In genomic region chr16:45774813-45775212, GRCm38 (mm10) we compare ENCODE assay signal across 18 mouse cellular contexts. TPM values are rescaled to one million over a fixed set of nuclear protein-coding genes. Genes with fewer than 3 reads are reported as not detected.
"Had no signal": no experiment of that assay in that cellular context is flagged by ENCODE, and none has a peak within 500 bp of the region (broad histone marks: within the 10 kb centered on the region; RNA-seq: fewer than 3 reads in every experiment).

No protein-coding gene starts in this region.

- H3K4me2 ChIP-seq: liver, embryonic 13.5 days; liver, embryonic 15.5 days; lung, embryonic 15.5 days; midbrain, embryonic 12.5 days; stomach, embryonic 15.5 days had no signal

- DNase-seq: liver, embryonic 13.5 days; liver, postnatal 0 days; lung, adult 2 months; lung, postnatal 14 days; lung, postnatal 36 days; midbrain, embryonic 14.5 days; right cerebral cortex, postnatal 14 days; thymus, adult 2 months; thymus, postnatal 25 days; thymus, postnatal 4 days had no signal

- H3K4me1 ChIP-seq: liver, embryonic 13.5 days; liver, embryonic 15.5 days; lung, embryonic 15.5 days; megakaryocyte, embryonic 14.5 days; midbrain, embryonic 12.5 days; stomach, embryonic 15.5 days had no signal

- H3K9ac ChIP-seq: liver, embryonic 13.5 days; liver, embryonic 15.5 days; liver, postnatal 0 days; lung, embryonic 15.5 days; midbrain, embryonic 12.5 days; stomach, embryonic 15.5 days had no signal

- H3K27me3 ChIP-seq: liver, embryonic 13.5 days; liver, embryonic 15.5 days; lung, embryonic 15.5 days; megakaryocyte, embryonic 14.5 days; midbrain, embryonic 12.5 days; stomach, embryonic 15.5 days had no signal

- H3K4me3 ChIP-seq: liver, embryonic 13.5 days; liver, embryonic 15.5 days; lung, embryonic 15.5 days; megakaryocyte, embryonic 14.5 days; midbrain, embryonic 12.5 days; stomach, embryonic 15.5 days had no signal

- H3K9me3 ChIP-seq: liver, embryonic 13.5 days; liver, embryonic 15.5 days; lung, embryonic 15.5 days; megakaryocyte, embryonic 14.5 days; midbrain, embryonic 12.5 days; stomach, embryonic 15.5 days had no signal

- H3K27ac ChIP-seq: liver, embryonic 13.5 days; liver, embryonic 15.5 days; lung, embryonic 15.5 days; macrophage; midbrain, embryonic 12.5 days; stomach, embryonic 15.5 days; stomach, postnatal 0 days had no signal

- ATAC-seq: liver, postnatal 0 days; lung, postnatal 0 days had no signal

RNA-seq across cellular contexts. Expression of gene Tagln3, which starts 50.4 kb away (rescaled TPM):
- polyA plus RNA-seq: liver, postnatal 0 days had no signal
